8 mouse cellular contexts compared by ENCODE assay signal in genomic region chr17:44350201-44350948, GRCm38 (mm10).
DNase-seq lines count a peak whose midpoint lies in the region; ATAC-seq and TF ChIP-seq lines count a peak whose summit lies in the region.

No protein-coding gene starts in this region.

- no peak overlapping the region for H3K9ac ChIP-seq in hindbrain, postnatal 0 days (replicated peaks; ENCODE audit: low read length)
- H3K9ac ChIP-seq in hindbrain, embryonic 14.5 days: no peak overlapping the region
- no peak overlapping the region for H3K9ac ChIP-seq in embryonic facial prominence, embryonic 14.5 days (ENCODE audit: low read depth, low read length)

- ATAC-seq in hindbrain, postnatal 0 days: peak; percentile 56; the same call in 1 of the 2 replicates
- no peak for ATAC-seq in hindbrain, embryonic 14.5 days (ENCODE audit: low FRiP score)
- ATAC-seq in embryonic facial prominence, embryonic 14.5 days (ENCODE audit: low read depth): peak; percentile 81
- peak; percentile 29; the same call in 1 of the 2 replicates for ATAC-seq in megakaryocyte-erythroid progenitor cell, adult 5-6 weeks (replicated peaks; ENCODE audit: low FRiP score, low TSS enrichment, poor library complexity, severe bottlenecking)
- ATAC-seq in erythroid progenitor cell, adult 5-6 weeks (replicated peaks; ENCODE audit: low FRiP score, poor library complexity, severe bottlenecking): no peak

- no peaks in the 10 kb centered on the region for H3K27me3 ChIP-seq in hindbrain, postnatal 0 days (ENCODE audit: insufficient read depth, low read length)
- no peaks in the 10 kb centered on the region for H3K27me3 ChIP-seq in hindbrain, embryonic 14.5 days (ENCODE audit: control insufficient read depth, insufficient read depth, low read length)
- H3K27me3 ChIP-seq in embryonic facial prominence, embryonic 14.5 days (replicated peaks; ENCODE audit: control insufficient read depth, insufficient read depth, low read length): no peaks in the 10 kb centered on the region
- no peaks in the 10 kb centered on the region for H3K27me3 ChIP-seq in limb, embryonic 10.5 days (ENCODE audit: low read depth, poor library complexity, severe bottlenecking)

- no peak for DNase-seq in hindbrain, postnatal 0 days (ENCODE audit: low spot score)
- DNase-seq in hindbrain, embryonic 14.5 days (ENCODE audit: low spot score): no peak
- DNase-seq in embryonic facial prominence, embryonic 14.5 days (ENCODE audit: low spot score): peak; percentile 83
- DNase-seq in limb, embryonic 10.5 days (ENCODE audit: low spot score): peak; percentile 58
- DNase-seq in MN1 (ENCODE audit: low spot score): no peak
- DNase-seq in right cerebral cortex, adult 18-20 months: no peak

- no peak overlapping the region for H3K27ac ChIP-seq in hindbrain, postnatal 0 days
- H3K27ac ChIP-seq in hindbrain, embryonic 14.5 days: no peak overlapping the region
- H3K27ac ChIP-seq in embryonic facial prominence, embryonic 14.5 days (replicated peaks; ENCODE audit: low read depth, low read length): no peak overlapping the region
- peak overlapping the region; percentile 75 for H3K27ac ChIP-seq in limb, embryonic 10.5 days

- no peak overlapping the region for H3K4me2 ChIP-seq in hindbrain, postnatal 0 days (ENCODE audit: low read depth, low read length)
- H3K4me2 ChIP-seq in hindbrain, embryonic 14.5 days (replicated peaks): no peak overlapping the region
- peak overlapping the region; percentile 19 for H3K4me2 ChIP-seq in embryonic facial prominence, embryonic 14.5 days (ENCODE audit: low read depth, low read length)

- TF ChIP-seq CTCF in hindbrain, postnatal 0 days (IDR thresholded peaks at IDR 0.05; ENCODE audit: low read depth): no peak

- H3K4me3 ChIP-seq in hindbrain, postnatal 0 days (ENCODE audit: low read length): no peak overlapping the region
- H3K4me3 ChIP-seq in hindbrain, embryonic 14.5 days (replicated peaks; ENCODE audit: low read length): no peak overlapping the region
- H3K4me3 ChIP-seq in embryonic facial prominence, embryonic 14.5 days (ENCODE audit: low read depth, low read length): no peak overlapping the region
- H3K4me3 ChIP-seq in limb, embryonic 10.5 days: 0 out of 2 replicates have a peak overlapping the region, but pooled peaks have one; percentile 11

- 64% methylated on average over 20 of the region's 20 CpGs for WGBS in hindbrain, postnatal 0 days
- 65% methylated on average over 20 of the region's 20 CpGs for WGBS in hindbrain, embryonic 14.5 days
- WGBS in embryonic facial prominence, embryonic 14.5 days: 39% methylated on average over 20 of the region's 20 CpGs
- WGBS in limb, embryonic 10.5 days: 54% methylated on average over 20 of the region's 20 CpGs

- no peaks in the 10 kb centered on the region for H3K9me3 ChIP-seq in hindbrain, postnatal 0 days (ENCODE audit: low read length)
- no peaks in the 10 kb centered on the region for H3K9me3 ChIP-seq in hindbrain, embryonic 14.5 days (ENCODE audit: control insufficient read depth, low read length)
- no peaks in the 10 kb centered on the region for H3K9me3 ChIP-seq in embryonic facial prominence, embryonic 14.5 days (ENCODE audit: control insufficient read depth, low read length)
- H3K9me3 ChIP-seq in limb, embryonic 10.5 days (replicated peaks): no peaks in the 10 kb centered on the region

- H3K4me1 ChIP-seq in hindbrain, postnatal 0 days (ENCODE audit: insufficient read depth, low read length): no peaks in the 10 kb centered on the region
- H3K4me1 ChIP-seq in hindbrain, embryonic 14.5 days (replicated peaks; ENCODE audit: control insufficient read depth, insufficient read depth, low read length): peaks cover 4% of the 10 kb centered on the region; the same call in 1 of the 2 replicates
- no peaks in the 10 kb centered on the region for H3K4me1 ChIP-seq in embryonic facial prominence, embryonic 14.5 days (ENCODE audit: control insufficient read depth, insufficient read depth, low read length)
- peaks cover 13% of the 10 kb centered on the region for H3K4me1 ChIP-seq in limb, embryonic 10.5 days

- H3K36me3 ChIP-seq in hindbrain, postnatal 0 days (ENCODE audit: insufficient read depth, low read length): no peaks in the 10 kb centered on the region
- no peaks in the 10 kb centered on the region for H3K36me3 ChIP-seq in hindbrain, embryonic 14.5 days (replicated peaks; ENCODE audit: control insufficient read depth, insufficient read depth)
- no peaks in the 10 kb centered on the region for H3K36me3 ChIP-seq in embryonic facial prominence, embryonic 14.5 days (ENCODE audit: control insufficient read depth, insufficient read depth, low read length)
- no peaks in the 10 kb centered on the region for H3K36me3 ChIP-seq in limb, embryonic 10.5 days

Comparison
In these comparisons a context has a peak if more than half of its experiments do, and no peak if none do; other contexts are left out.
1. ATAC-seq: peak in hindbrain, postnatal 0 days (single experiment), embryonic facial prominence, embryonic 14.5 days (single experiment) and megakaryocyte-erythroid progenitor cell, adult 5-6 weeks (single experiment); none in hindbrain, embryonic 14.5 days (single experiment) and erythroid progenitor cell, adult 5-6 weeks (single experiment).
2. DNase-seq: peak in embryonic facial prominence, embryonic 14.5 days (single experiment) and limb, embryonic 10.5 days (single experiment); none in hindbrain, postnatal 0 days (single experiment), hindbrain, embryonic 14.5 days (single experiment), MN1 (single experiment) and right cerebral cortex, adult 18-20 months (single experiment).